Mouse (Mus musculus) gastrocnemius, postnatal 36 days (tissue): ENCODE results near the gene Eed. TPM values are rescaled to one million over a fixed set of nuclear protein-coding genes. Genes with fewer than 3 reads are reported as not detected.
"Not testable (repeated sequence)": the region's sequence is repeated elsewhere in the genome, so short reads cannot be mapped to it uniquely, and the experiment has no call there.

Experiments
- DNase-seq, 2 experiments: peaks; one replicate each; pipeline ENCODE4 v3.0.0; 2022
- intact Hi-C: fragments of 180-260 bp; cut with DNase I; formaldehyde crosslinking; loops from one replicate; pipeline ENCODE4 v1.15.1; 2025
- long read RNA-seq, 2 experiments: library from polyadenylated mRNA; stranded (forward); transcript quantifications; one replicate each; pipeline ENCODE4 v2.0.0; 2021
- total RNA-seq, 2 experiments: library from RNA; stranded (reverse); gene quantifications; 2 replicates each; pipeline ENCODE4 v1.2.3; 2021

Eed gene
- 10 to 100 TPM; 29.1 to 30.6 TPM for total RNA-seq
- long read RNA-seq, experiment 1, transcript Eed-201 (12 exons, 2,067 nt) = major isoform, 8 of 24 reads
- long read RNA-seq, experiment 1, partial matches to known transcripts = 0 of 24 reads
- long read RNA-seq, experiment 1, other reads (novel, unspliced or antisense) = 15 of 24 reads
- long read RNA-seq, experiment 2, transcript Eed-201 (12 exons, 2,067 nt) = major isoform, 13 of 33 reads
- long read RNA-seq, experiment 2, partial matches to known transcripts = 6 of 33 reads
- long read RNA-seq, experiment 2, other reads (novel, unspliced or antisense) = 14 of 33 reads

DNA sequence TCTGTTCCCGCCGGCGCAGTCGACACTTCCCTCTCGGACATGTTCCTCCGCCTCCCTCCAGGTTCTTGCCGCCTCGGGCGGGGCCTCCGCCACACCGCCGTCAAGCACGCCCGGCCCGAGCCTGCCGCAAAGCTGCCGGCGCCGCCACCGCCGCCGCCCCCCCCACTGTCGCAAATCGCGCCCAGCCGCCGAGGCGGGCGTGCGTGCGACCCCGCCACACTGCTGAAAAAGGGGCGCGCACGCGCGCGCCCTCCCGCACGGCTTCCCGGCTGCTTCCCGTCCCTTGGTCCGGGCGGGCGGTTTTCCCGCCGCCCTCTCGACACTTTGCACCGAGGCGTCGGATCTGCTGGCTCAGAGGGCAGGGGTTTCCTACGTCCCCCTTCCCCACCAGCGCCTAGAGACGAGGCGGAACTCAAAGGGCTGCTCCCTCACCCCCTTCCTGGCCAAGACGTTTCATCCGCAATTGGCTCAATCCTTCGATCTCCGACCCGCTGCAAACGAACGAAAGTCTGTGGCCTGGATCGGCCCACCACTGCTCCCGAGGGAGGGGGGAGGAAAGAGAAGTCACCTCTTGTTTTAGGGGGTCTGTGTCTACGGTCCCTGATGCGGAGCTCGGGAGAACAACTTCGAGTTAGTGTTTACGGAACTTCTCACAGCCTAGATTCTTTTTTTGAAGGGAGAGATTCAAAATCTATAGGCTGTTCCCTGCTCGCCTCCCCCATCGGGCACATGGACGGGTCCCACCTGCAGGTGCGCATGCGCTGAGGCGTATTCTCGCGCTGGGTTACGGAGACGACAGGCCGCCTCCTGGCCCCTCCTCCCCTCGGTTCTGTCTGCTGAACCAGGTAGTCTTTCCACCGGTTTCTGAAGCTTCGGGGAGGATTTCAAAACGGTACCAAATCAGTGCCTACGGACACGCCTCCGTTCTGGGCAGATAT is at the start of gene Eed:
Gene Eed, minus strand, starts transcription at position 499 of the 938 bp plus-strand sequence.
- DNase-seq = peak; percentile 90 to 94
- intact Hi-C loops = loop anchor here (10.0 kb wide), 1 partner anchor 424 kb away; no protein-coding TSS in a partner anchor

DNA sequence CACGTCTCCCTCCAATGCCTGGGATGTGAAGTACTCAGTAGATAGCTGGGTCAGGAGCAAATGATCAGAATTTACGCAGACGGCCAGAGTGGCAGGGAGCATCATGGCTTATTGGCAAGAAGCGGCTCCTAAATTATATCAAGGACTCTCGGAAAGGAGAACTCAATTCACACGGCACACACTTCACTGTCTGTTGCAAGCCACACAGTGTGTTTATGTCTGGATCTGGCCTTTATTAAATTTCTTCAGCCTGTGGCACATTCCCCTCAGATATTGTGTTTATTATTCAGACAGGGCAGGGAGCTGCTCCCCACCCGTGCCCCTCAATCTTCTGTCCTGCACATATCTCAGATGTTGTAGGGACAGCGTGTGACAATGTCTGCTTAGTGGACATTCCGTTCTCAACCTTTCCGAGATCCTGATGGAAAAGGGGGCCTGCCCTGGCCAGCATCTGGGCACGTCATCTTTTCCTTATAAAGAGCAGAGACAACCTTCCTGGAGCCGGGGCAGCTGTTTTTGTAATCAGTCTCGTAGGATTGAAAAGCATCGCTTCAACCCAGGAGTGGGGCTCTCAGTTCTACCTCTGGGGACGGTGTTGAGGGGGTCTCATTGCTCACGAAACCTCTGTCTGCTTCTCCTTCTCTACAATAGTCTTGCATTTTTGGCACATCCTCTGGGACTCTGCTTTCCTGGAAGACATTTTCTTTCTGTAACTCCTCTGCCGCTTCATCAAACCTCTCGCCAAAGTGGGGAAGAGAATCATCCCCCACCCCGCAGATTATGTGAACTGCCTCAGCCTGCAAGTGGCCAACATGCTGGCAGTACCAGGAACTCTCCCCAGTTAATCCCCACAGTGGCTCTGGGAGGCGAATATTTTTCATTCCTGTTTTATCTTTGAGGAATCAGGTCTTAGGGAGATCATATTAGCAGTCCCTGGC is 49.0 kb upstream of the Eed start:
- peak; percentile 54 to 65 for DNase-seq
- intact Hi-C loops = loop anchor here (5.0 kb wide), 1 partner anchor 102 kb away; the partner anchor contains the start of gene Picalm

DNA sequence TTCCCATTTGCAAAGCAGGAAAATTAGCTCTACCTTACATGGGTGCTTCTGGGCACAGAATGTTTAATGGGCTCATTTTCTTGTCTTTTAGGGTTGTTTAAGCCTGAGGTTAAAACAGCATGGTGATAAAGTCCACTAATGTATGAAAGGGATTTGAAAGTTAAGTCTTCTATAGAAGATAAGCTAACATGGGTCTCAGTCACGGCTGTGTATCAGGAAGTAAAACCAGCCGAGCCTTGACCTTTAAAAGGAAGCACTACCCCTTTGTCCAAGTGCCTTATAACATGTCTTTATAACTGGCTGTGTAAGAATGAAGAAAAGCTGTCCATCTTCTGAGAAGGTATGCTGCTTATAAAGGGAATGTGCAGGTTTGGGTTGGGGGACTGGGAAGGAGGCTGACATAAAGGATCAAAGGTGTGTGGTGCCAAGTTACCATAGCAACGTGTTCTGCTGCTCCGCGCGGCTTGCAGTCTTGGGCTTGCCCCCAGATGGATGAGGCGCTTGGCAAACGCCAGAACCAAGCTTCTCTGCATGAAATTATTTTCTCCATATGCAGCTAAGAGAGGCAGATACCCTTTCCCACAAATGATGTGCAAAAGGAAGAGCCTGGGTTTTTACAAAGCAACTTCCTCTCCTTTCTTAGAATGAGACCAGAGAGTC is 48.2 kb upstream of the Eed start:
- DNase-seq = peak in 1 of 2 experiments; percentile 34
- intact Hi-C loops = loop anchor here (5.0 kb wide), 1 partner anchor 103 kb away; the partner anchor contains the start of gene Picalm

DNA sequence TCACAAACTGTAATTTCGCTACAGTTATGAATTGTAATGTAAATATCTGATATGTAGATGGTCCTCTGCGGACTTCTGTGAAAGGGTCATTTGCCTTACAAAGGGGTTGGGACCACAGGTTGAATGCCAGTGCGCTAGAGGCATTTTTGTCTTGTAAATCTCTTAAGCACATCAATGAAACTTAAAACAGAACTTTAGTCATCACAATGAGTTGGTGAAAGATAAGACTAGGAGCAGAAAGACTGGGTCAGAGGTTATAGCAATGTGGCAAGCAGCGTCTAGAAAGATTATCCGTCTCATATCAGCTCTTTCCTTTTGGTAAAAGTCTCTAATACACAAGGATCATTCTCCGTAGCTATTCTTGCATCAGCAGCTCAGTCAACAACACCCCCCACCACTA is 44.2 kb upstream of the Eed start:
- DNase-seq = no peak

DNA sequence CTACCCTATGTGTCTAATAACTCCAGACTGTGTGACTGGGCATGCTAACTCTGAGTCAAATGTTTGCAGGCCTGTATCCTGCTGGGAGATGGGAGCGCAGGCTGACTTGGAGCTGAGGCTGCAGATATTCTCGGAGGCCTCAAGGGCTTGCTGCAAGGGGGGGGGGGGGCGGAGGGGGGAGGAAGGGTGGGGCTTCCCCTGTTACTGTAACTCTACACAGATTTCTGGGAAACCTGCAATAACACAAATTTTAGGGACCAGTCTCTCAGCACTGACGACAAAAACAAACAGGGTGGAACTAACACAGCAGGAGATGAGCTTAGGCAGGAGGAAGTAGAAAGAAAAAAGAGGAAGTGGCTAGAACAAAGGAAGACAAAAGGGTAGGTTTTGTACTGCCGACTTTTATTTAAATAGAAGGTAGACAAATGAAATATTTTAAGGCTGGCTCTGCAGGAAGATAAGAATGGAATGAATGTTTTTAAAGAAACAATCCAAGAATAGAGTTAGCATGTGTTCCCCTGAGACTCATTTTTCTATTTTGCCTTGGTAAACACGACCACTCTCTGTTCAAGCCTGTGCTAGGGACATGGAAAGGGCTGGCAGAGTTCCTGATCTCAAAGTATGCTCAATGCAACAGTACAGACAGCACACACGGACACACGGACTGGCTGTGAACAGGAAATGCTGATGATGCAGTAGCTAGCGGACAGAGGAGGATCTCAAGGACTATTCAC is 42.4 kb upstream of the Eed start:
- intact Hi-C loops = no loop called here
- DNase-seq = peak in 1 of 2 experiments; percentile 29

More for the DNA sequence above, 44.2 kb upstream of the Eed start:
- intact Hi-C loops = loop anchor here (5.0 kb wide), 1 partner anchor 107 kb away; the partner anchor contains the start of gene Picalm

DNA sequence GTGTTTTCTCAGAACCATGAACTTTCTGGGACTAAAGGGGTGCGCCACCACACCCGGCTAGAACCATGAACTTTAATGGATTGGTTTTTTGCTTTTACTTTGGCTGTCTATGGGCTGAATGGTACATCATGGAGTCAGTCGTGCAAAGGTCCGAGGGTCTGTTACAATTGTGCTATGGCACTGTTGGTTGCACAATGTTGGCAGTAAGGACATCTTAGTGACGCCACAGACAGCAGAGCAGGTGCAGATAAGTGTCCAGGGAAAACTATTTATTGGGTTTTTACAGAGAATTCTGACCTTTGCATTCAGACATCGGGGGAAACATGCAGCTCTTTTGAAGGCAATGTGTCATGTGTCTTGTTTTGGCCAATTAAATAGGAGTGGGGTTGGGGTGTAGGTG is 39.5 kb upstream of the Eed start:
- intact Hi-C loops = no loop called here
- no peak for DNase-seq

DNA sequence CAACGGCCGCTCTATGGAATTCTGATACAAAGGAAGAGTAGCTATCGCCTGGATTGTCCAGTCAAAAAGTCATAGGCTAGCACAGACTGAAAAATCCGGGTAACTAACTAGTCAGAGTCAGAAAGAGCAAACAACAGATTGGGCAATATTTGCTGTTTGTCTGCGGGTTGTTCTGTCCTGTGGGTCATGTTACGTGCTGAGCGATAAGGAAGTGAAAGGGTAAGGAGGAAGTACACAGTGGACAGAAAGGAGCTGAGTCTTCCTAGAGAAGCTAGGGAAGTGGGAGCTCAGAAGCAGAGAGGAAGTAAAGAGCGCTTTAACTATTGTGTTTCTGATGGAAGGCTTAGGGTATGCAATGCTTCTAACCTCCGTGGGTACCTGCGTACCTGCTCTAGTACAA is 38.8 kb upstream of the Eed start:
- DNase-seq = no peak
- intact Hi-C loops = no loop called here

DNA sequence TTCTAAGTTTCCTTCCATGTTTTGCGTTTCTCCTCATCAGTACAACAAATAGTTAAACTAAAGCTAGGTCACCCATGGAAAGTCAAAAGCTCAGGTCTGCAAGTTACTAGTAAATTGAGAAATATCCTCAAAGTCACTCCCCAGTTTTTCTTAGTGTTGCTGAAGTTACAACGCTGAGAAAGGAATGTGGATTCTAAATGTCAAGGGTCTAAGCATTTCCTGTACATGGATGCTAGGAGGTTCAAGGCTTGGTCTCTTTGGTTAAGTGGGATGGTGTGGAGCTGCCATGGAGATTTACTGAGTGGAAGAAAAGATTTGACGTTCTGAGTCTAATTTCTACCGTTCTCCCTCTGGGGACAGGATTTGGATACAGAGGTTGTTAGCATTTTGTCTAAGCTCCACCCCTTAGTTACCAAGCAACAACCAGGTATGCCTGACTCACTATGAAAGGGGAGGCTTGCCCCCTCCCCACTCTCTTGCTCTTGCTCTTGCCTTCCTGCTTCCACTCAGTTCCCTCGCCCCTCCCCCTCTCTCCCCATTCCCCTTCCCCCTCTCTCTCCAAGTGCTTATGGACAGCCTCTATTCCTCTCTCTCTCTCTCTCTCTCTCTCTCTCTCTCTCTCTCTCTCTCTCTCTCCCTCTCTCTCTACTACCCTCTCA is 36.3 kb upstream of the Eed start:
- no peak for DNase-seq
- intact Hi-C loops = no loop called here

DNA sequence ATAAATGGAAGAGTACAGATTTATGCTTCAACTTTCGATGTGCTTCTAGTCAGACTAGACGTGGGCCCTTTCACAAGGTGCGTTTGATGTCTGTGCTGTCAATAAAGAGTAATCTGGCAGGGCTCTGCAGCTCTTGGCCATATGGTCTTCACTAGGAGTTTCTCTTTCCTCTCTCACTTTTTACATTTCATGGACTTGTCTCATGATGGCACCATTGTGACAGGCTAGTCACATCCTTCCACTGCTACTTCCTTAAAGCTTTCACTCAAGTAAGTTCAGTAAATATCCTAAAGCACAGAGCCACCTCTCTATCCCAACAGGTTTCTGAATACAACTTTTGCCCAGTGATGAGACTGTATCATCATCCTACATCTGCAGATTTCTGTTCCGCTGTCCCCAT is 35.7 kb upstream of the Eed start:
- no peak for DNase-seq
- intact Hi-C loops = no loop called here

DNA sequence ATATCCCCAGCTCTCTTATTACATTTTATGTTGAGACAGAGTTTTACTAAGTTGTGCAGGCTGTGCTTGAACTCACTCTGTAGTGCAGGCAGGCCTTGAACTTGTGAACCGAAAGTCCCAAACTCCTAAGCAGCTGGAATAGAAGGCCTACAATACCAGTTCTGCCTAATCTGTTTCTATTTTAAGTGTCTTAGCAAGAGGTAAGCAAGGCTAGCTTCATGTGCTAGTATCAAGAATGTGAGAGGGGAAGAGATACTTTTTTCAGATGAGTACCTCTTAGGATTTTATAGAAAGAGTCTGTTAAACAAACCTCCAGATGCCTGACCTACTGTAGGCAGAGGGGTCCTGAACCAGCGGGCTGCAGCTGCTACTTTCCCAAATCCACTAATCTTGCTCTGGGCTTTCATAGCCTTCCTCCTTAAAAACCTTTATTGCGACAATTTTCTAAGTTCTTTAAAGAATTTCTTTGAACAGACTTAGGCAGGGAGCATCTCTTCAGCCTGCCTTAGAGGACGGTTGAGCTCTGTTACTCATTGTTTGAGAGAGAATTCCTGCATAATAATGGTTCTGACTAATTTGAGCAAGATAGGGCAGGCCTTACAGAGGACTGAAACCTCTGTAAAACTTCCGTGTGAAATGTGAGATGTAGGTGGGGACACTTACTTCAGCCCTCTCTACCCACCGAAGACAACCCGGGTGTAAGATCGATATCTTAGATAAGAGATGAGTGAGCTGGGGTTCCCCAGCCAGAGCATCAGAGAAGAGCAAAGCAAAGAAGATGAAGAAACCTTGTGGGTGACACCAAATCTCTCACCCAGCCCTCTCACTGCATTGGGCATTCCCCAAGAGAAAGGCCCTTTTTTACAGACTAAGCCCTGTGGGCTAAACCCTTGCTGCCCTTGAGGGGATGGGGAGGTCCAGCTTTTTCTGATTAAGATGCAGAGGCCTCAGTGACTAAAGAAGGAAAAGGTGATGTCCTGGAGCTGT is 26.2 kb upstream of the Eed start:
- DNase-seq = no peak
- intact Hi-C loops = no loop called here

DNA sequence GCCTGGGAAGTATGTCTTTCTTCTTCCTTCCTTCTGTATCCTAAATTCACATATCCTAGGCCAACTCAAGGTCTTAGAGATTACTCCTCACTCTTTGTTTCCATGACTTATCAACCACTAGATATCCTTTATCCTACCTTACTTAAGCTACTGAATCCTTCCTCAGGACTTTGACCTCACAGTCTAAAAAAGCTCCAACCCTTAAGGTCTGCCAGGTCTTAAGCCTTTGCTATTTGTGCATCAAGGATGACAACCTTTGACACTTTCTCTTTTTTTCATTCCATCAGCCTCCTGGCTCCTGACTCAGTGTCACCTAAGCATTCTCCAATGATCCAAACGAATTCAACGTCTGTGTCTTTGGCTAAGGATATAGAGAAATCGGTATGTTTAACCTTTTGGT is 24.0 kb upstream of the Eed start:
- intact Hi-C loops = no loop called here
- no peak for DNase-seq

DNA sequence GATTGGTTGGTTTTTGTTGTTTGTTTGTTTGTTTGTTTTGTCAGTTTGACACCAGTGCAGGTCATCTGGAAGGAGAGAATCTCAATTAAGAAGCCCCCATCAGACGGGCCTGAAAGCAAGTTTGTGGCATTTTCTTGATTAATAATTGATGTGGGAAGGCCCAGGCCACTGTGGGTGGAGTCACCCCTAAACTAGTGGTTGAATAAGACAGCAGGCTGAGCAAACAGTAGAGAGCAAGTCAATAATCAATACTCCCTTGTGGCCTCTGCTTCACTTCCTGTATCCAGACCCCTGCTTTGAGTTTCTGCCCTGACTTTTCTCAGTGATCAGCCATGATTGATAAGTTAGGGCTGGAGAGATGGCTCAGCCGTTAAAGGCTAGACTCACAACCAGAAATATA is 21.6 kb upstream of the Eed start:
- no peak for DNase-seq
- intact Hi-C loops = no loop called here

DNA sequence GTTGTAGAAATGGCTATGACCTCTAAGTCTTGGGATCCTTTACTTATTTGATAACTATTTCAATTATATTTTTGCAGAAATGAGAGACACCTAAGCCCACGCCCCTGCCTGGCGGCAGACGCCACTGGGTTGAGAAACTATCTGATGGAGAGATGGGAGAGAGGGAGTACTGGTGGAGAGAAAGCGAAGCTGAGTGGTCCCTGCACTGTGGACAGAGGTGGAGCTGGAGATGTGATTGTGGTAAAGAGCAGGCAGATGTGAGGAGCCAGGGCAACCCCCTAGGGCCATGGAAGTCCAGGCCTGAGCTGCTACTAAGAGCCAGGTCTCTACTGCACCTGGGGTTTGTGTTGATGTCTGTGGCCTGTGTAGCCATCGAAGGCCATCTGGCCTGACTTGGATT is 18.7 kb upstream of the Eed start:
- intact Hi-C loops = loop anchor here (2.0 kb wide), 1 partner anchor 265 kb away; the partner anchor contains the start of gene Ccdc83
- no peak for DNase-seq

DNA sequence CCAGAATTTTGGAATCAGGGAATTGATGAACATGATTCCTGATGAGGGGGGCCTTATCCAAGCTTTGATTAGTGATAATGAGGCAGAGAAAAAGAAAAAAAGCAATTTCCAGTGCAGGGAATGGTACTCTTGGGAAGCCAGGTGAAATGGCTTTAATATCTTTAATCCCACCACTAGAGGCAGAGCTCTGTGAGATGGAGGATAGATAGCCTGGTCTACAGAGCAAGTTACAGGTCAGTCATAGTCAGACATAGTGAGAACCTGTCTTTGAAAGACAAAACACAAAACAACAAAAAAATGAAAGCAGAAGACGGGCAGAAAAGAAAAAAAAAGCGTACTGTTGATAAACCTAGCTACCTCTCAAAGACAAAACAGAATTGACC is 17.8 kb upstream of the Eed start:
- intact Hi-C loops = loop anchor here (2.0 kb wide), 1 partner anchor 266 kb away; the partner anchor contains the start of gene Ccdc83
- DNase-seq = no peak

DNA sequence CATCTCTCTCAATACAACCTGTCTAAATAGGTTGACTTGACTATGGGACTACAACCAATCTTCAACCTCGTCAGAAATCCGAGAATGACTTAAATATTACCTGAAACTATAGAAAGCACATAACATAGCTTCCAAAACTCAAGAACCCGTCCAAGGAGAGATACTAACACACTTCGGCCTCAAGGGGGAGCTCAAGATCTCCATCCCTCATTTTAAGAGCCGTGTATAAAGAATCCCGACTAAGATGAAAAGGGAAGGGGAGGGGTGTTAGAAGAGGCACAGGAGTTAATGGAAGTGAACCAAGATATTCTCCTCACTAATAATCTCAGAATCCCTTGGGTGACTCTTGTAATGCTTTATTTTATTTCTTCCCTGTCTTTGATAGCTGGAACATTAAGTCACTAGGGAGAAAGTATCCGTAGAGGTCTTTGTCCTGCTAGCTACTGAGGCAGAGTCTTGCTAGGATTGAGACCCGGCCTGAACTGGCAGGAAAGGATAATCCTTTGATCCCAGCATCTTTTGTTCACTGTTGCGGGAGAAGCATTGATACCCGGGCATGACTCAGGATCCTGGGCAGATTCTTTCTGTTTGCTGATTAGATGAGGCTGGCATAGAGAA is 17.3 kb upstream of the Eed start:
- peak in 1 of 2 experiments; percentile 10 for DNase-seq
- intact Hi-C loops = loop anchor here (2.0 kb wide), 1 partner anchor 267 kb away; the partner anchor contains the start of gene Ccdc83

DNA sequence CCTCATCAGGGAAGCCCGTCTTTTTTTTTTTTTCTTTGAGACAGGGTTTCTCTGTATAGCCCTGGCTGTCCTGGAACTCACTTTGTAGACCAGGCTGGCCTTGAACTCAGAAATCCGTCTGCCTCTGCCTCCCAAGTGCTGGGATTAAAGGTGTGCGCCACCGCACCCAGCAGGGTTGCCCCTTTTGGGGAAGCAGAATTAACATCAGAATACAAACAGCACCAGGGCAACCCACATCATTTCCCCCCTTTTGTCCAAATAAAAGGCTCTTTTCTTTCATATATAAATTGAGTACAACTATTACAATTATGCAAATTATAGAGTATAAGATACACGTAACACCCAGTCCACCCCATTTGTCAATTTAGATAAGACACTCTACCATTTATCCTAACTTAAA is 16.7 kb upstream of the Eed start:
- DNase-seq, intact Hi-C loops: not testable (repeated sequence)

DNA sequence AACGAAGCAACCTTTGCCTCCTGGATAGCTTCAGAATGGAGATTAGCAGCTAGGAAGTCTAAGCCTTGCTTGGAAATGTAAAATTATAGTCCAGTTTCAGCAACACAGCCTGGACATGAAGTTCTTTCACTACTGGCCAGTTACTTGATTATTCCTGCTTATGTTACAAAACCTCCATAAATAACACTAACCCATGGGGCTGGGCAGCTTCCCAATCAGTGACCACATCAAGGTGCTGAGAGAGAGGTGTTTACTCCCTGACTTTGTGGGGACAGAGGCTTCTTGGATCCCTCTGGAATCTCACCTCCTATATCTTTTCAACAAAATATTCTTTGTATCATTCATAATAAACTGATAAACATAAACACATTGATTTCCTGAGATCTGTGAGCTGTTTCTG is 12.3 kb upstream of the Eed start:
- DNase-seq = peak in 1 of 2 experiments; percentile 9
- intact Hi-C loops = no loop called here
